Mouse (Mus musculus) intestine, embryonic 16.5 days (tissue): ENCODE measurements around the gene Med27. TPM values are rescaled to one million over a fixed set of nuclear protein-coding genes. Genes with fewer than 3 reads are reported as not detected.

Experiments
- ATAC-seq: fragments of 200-750 bp; cut with Nextera tagmentation; 2 replicates; pipeline ENCODE4 v1.8.0; 2017; ENCODE audit warnings: moderate TSS enrichment, moderate library complexity
- H3K27ac ChIP-seq: fragments of 300-500 bp; sonication (generic); 2 replicates; pipeline ENCODE4 v1.5.1; 2014; ENCODE audit warnings: mild to moderate bottlenecking, low read length
- H3K27me3 ChIP-seq: fragments of 300-500 bp; sonication (generic); replicated peaks from 2 replicates; pipeline ENCODE4 v1.6.1; 2014; ENCODE audit warnings: low read length, control low read depth, mixed read lengths; ENCODE audit not compliant: control insufficient read depth, insufficient read depth
- H3K36me3 ChIP-seq: fragments of 300-500 bp; sonication (generic); 2 replicates; pipeline ENCODE4 v1.6.1; 2014; ENCODE audit warnings: low read length, control low read depth; ENCODE audit not compliant: control insufficient read depth, insufficient read depth
- H3K4me1 ChIP-seq: fragments of 300-500 bp; sonication (generic); 2 replicates; pipeline ENCODE4 v1.6.1; 2014; ENCODE audit warnings: low read length, control low read depth, mixed read lengths; ENCODE audit not compliant: control insufficient read depth, insufficient read depth
- H3K4me2 ChIP-seq: fragments of 300-500 bp; sonication (generic); 2 replicates; pipeline ENCODE4 v1.6.1; 2014; ENCODE audit warnings: low read depth, low read length, control low read depth
- H3K4me3 ChIP-seq: fragments of 300-500 bp; sonication (generic); 2 replicates; pipeline ENCODE4 v1.5.1; 2014; ENCODE audit warnings: mild to moderate bottlenecking, low read length
- H3K9ac ChIP-seq: fragments of 300-500 bp; sonication (generic); 2 replicates; pipeline ENCODE4 v1.6.1; 2014; ENCODE audit warnings: low read depth, low read length
- H3K9me3 ChIP-seq: fragments of 300-500 bp; sonication (generic); 2 replicates; pipeline ENCODE4 v1.6.1; 2016; ENCODE audit warnings: low read length, control low read depth; ENCODE audit not compliant: control insufficient read depth
- WGBS: fragments of 180-500 bp; shearing (Covaris S2); extraction: QIAGEN DNeasy Blood & Tissue Kit; methylation state at CpG from one replicate; pipeline ENCODE4 v1.1.7; 2014; 5-methylcytosine and 5-hydroxymethylcytosine counted together
- polyA plus RNA-seq: library from polyadenylated mRNA; unstranded; fragments of >200 nt; fragmentation: Nextera tagmentation; extraction: Ambion mirVana; gene quantifications from 2 replicates; pipeline ENCODE4 v1.2.1, GENCODE M21; 2015

Med27 gene
- polyA plus RNA-seq, 1 experiment from 2014 or later: 41.4 TPM

- 75% methylated on average over 4 of the region's 4 CpGs for WGBS
- no peak overlapping the region for H3K9ac ChIP-seq
- no peak overlapping the region for H3K27ac ChIP-seq
- no peak overlapping the region for H3K4me3 ChIP-seq
- ATAC-seq: no peak
- no peaks in the 10 kb centered on the region for H3K4me1 ChIP-seq
- H3K4me2 ChIP-seq: no peak overlapping the region
- no peaks in the 10 kb centered on the region for H3K27me3 ChIP-seq
- no peaks in the 10 kb centered on the region for H3K9me3 ChIP-seq
- no peaks in the 10 kb centered on the region for H3K36me3 ChIP-seq
Observed at GRCm38 (mm10) chr2:29453376-29453775, 106.8 kb downstream of the Med27 start.

GRCm38 (mm10) chr2:29456631-29457320 lies 110.2 kb downstream of the Med27 start:
- no peak overlapping the region for H3K4me2 ChIP-seq
- no peak for ATAC-seq

GRCm38 (mm10) chr2:29457677-29458076 lies 111.1 kb downstream of the Med27 start:
- H3K27ac ChIP-seq: no peak overlapping the region
- no peaks in the 10 kb centered on the region for H3K9me3 ChIP-seq
- peaks cover under 1% of the 10 kb centered on the region; the same call in 1 of the 2 replicates for H3K4me1 ChIP-seq
- no peak for ATAC-seq
- no peaks in the 10 kb centered on the region for H3K27me3 ChIP-seq
- H3K9ac ChIP-seq: no peak overlapping the region
- no peaks in the 10 kb centered on the region for H3K36me3 ChIP-seq
- H3K4me3 ChIP-seq: no peak overlapping the region
- H3K4me2 ChIP-seq: no peak overlapping the region
- WGBS: 66% methylated on average over 2 of the region's 2 CpGs

More at GRCm38 (mm10) chr2:29456631-29457320, 110.2 kb downstream of the Med27 start:
- Histone ChIP-seq H3K27ac (no peak overlapping the region), H3K36me3 (no peaks in the 10 kb centered on the region), H3K27me3 (no peaks in the 10 kb centered on the region), H3K9ac (no peak overlapping the region), H3K4me3 (no peak overlapping the region), H3K9me3 (no peaks in the 10 kb centered on the region), H3K4me1 (no peaks in the 10 kb centered on the region)
- 58% methylated on average over 9 of the region's 9 CpGs for WGBS

GRCm38 (mm10) chr2:29458346-29458950 lies 111.8 kb downstream of the Med27 start:
- no peak overlapping the region for H3K4me3 ChIP-seq

GRCm38 (mm10) chr2:29459648-29460047 lies 113.0 kb downstream of the Med27 start:
- H3K4me2 ChIP-seq: no peak overlapping the region
- ATAC-seq: no peak
- no peaks in the 10 kb centered on the region for H3K9me3 ChIP-seq
- peaks cover 10% of the 10 kb centered on the region; the same call in 1 of the 2 replicates for H3K4me1 ChIP-seq
- no peaks in the 10 kb centered on the region for H3K27me3 ChIP-seq
- WGBS: 57% methylated on average over 1 of the region's 1 CpGs
- H3K27ac ChIP-seq: no peak overlapping the region
- H3K36me3 ChIP-seq: no peaks in the 10 kb centered on the region
- H3K4me3 ChIP-seq: no peak overlapping the region
- no peak overlapping the region for H3K9ac ChIP-seq

More at GRCm38 (mm10) chr2:29458346-29458950, 111.8 kb downstream of the Med27 start:
- Histone ChIP-seq H3K4me1 (peaks cover 6% of the 10 kb centered on the region; the same call in 1 of the 2 replicates), H3K9me3 (no peaks in the 10 kb centered on the region), H3K9ac (no peak overlapping the region), H3K4me2 (no peak overlapping the region), H3K27ac (no peak overlapping the region), H3K36me3 (no peaks in the 10 kb centered on the region), H3K27me3 (no peaks in the 10 kb centered on the region)
- no peak for ATAC-seq
- WGBS: 94% methylated on average over 3 of the region's 3 CpGs

GRCm38 (mm10) chr2:29461841-29462240 lies 115.2 kb downstream of the Med27 start:
- Histone ChIP-seq H3K4me3 (no peak overlapping the region), H3K9me3 (no peaks in the 10 kb centered on the region), H3K9ac (no peak overlapping the region), H3K36me3 (no peaks in the 10 kb centered on the region), H3K27me3 (no peaks in the 10 kb centered on the region), H3K4me1 (peaks cover 14% of the 10 kb centered on the region), H3K27ac (no peak overlapping the region), H3K4me2 (no peak overlapping the region)
- no peak for ATAC-seq
- WGBS: 84% methylated on average over 2 of the region's 2 CpGs

GRCm38 (mm10) chr2:29463039-29463585 lies 116.5 kb downstream of the Med27 start:
- H3K4me1 ChIP-seq: peaks cover 14% of the 10 kb centered on the region
- no peak overlapping the region for H3K4me3 ChIP-seq
- H3K9me3 ChIP-seq: no peaks in the 10 kb centered on the region
- H3K27me3 ChIP-seq: no peaks in the 10 kb centered on the region
- H3K4me2 ChIP-seq: no peak overlapping the region
- 78% methylated on average over 6 of the region's 6 CpGs for WGBS
- no peaks in the 10 kb centered on the region for H3K36me3 ChIP-seq
- no peak overlapping the region for H3K9ac ChIP-seq
- ATAC-seq: peak; percentile 88
- no peak overlapping the region; the same call in 1 of the 2 replicates for H3K27ac ChIP-seq

- Histone ChIP-seq H3K27me3 (no peaks in the 10 kb centered on the region), H3K4me1 (peaks cover 18% of the 10 kb centered on the region), H3K9me3 (no peaks in the 10 kb centered on the region), H3K27ac (no peak overlapping the region), H3K4me2 (no peak overlapping the region), H3K4me3 (no peak overlapping the region), H3K36me3 (no peaks in the 10 kb centered on the region), H3K9ac (no peak overlapping the region)
- peak; percentile 36; the same call in 1 of the 2 replicates for ATAC-seq
- WGBS: 58% methylated on average over 9 of the region's 9 CpGs
Observed at GRCm38 (mm10) chr2:29464851-29465648, 118.4 kb downstream of the Med27 start.

GRCm38 (mm10) chr2:29465649-29466137 lies 119.1 kb downstream of the Med27 start:
- Histone ChIP-seq H3K9me3 (no peaks in the 10 kb centered on the region), H3K4me2 (no peak overlapping the region), H3K9ac (no peak overlapping the region), H3K27me3 (no peaks in the 10 kb centered on the region), H3K4me1 (peaks cover 18% of the 10 kb centered on the region), H3K27ac (no peak overlapping the region), H3K36me3 (no peaks in the 10 kb centered on the region), H3K4me3 (no peak overlapping the region)
- ATAC-seq: no peak
- WGBS: 69% methylated on average over 3 of the region's 3 CpGs
